Mouse (Mus musculus) lung, embryonic 15.5 days (tissue): ENCODE data around the gene Acp5. TPM values are rescaled to one million over a fixed set of nuclear protein-coding genes. Genes with fewer than 3 reads are reported as not detected.
"Not testable (repeated sequence)": the region's sequence is repeated elsewhere in the genome, so short reads cannot be mapped to it uniquely, and the experiment has no call there.

Source experiments
- ATAC-seq: fragments of 200-750 bp; cut with Nextera tagmentation; 2 replicates; pipeline ENCODE4 v1.8.0; 2017; ENCODE audit warnings: moderate number of reproducible peaks, borderline replicate concordance; ENCODE audit not compliant: low FRiP score, low TSS enrichment; ENCODE audit errors: extremely low read depth
- H3K27ac ChIP-seq: fragments of 300-500 bp; sonication (generic); 2 replicates; pipeline ENCODE4 v1.5.1; 2015; ENCODE audit warnings: moderate library complexity, mild to moderate bottlenecking, inconsistent platforms
- H3K27me3 ChIP-seq: fragments of 300-500 bp; sonication (generic); 2 replicates; pipeline ENCODE4 v1.6.1; 2015; ENCODE audit warnings: inconsistent platforms
- H3K36me3 ChIP-seq: fragments of 300-500 bp; sonication (generic); 2 replicates; pipeline ENCODE4 v1.6.1; 2015; ENCODE audit warnings: inconsistent platforms
- H3K4me1 ChIP-seq: fragments of 300-500 bp; sonication (generic); 2 replicates; pipeline ENCODE4 v1.6.1; 2015; ENCODE audit warnings: inconsistent platforms
- H3K4me2 ChIP-seq: fragments of 300-500 bp; sonication (generic); 2 replicates; pipeline ENCODE4 v1.6.1; 2015; ENCODE audit warnings: inconsistent platforms, mild to moderate bottlenecking, moderate library complexity
- H3K4me3 ChIP-seq: fragments of 300-500 bp; sonication (generic); 2 replicates; pipeline ENCODE4 v1.5.1; 2015; ENCODE audit warnings: mild to moderate bottlenecking, inconsistent platforms
- H3K9ac ChIP-seq: fragments of 300-500 bp; sonication (generic); 2 replicates; pipeline ENCODE4 v1.6.1; 2015; ENCODE audit warnings: inconsistent platforms
- H3K9me3 ChIP-seq: fragments of 300-500 bp; sonication (generic); 2 replicates; pipeline ENCODE4 v1.6.1; 2016; ENCODE audit warnings: inconsistent platforms
- WGBS: fragments of 180-500 bp; shearing (Covaris S2); methylation state at CpG from one replicate; pipeline ENCODE4 v1.1.7; 2015; 5-methylcytosine and 5-hydroxymethylcytosine counted together
- polyA plus RNA-seq: library from polyadenylated mRNA; unstranded; fragments of >200 nt; fragmentation: Nextera tagmentation; extraction: Ambion mirVana; gene quantifications from 2 replicates; pipeline ENCODE4 v1.2.1, GENCODE M21; 2015

Acp5 gene
- polyA plus RNA-seq, 1 experiment from 2014 or later = 6.4 TPM

DNA sequence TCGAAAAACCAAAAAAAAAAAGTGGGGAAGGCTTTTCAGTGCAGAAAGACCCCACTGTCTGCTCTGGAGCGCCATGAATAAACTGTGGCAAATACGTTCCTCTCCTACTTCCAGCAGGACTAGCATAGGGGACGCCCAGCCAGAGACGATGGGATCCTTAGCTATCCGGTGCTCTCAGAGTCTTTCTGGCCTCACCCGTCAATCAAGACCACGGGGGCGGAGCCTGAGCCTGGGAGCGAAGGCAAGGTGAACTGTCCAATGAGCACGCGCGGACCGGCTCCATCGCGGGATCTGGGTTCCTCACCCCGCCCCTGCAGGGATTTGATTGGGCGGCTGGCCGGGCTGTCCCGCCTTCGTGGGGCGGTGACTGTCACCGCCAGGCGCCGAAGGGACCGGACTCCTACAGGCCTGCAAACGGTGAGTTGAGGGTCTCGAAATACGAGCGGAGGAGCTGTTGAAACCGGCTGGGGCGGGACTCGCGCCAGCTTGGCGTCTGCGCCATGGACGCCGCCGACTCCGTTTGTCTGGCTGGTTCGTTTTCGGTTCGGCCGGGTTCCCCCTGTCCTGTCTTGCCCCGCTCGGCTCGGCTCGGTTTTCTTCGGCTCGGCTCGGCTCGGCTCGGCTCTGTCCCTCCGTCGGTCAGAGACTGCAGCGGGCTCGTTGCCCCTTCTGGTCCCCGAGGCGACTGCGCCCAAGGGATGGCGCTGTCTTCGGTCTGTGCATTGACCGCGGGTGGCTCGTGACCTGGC, 21.2 kb upstream of the Acp5 start, which contains the start of gene Pigyl:
Pigyl (plus strand) TSS at position 350 of the 749 bp plus-strand sequence.
- peaks cover 18% of the 10 kb centered on the region for H3K4me1 ChIP-seq

DNA sequence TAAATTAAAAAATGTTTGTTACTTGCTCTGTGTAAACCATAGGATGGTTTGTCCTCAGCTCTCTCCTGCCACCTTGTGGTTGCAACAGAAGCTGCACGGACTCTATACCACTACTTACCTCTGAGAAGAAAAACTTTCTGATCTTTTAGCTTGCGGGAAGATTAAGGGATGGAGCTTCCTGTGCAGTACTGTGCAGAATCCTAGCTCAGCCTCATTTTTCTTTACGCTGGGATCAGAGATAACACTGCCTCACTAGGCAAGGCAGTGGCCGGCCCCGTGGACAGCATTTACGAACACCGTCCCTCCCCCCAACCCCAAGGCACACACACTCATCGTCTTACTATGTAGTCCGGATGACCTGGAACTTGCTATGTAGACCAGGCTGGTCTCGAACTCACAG, 20.1 kb upstream of the Acp5 start:
- peak; percentile 16; the same call in 1 of the 2 replicates for ATAC-seq
- Histone ChIP-seq H3K4me3 (peak overlapping the region; percentile 19), H3K9ac (0 out of 2 replicates have a peak overlapping the region, but pooled peaks have one; percentile 39), H3K4me2 (peak overlapping the region; percentile 72), H3K4me1 (peaks cover 18% of the 10 kb centered on the region), H3K27ac (no peak overlapping the region), H3K27me3 (no peaks in the 10 kb centered on the region), H3K36me3 (peaks cover 9% of the 10 kb centered on the region; the same call in 1 of the 2 replicates), H3K9me3 (no peaks in the 10 kb centered on the region)
- WGBS = 17% methylated on average over 10 of the region's 10 CpGs

More for the DNA sequence above, 21.2 kb upstream of the Acp5 start, which contains the start of gene Pigyl:
- WGBS = under 1% methylated on average over 65 of the region's 65 CpGs
- peak within 1 kb of the TSS; percentile 81 for H3K9ac ChIP-seq
- H3K27ac ChIP-seq = peak within 1 kb of the TSS; percentile 87
- peak within 1 kb of the TSS; percentile 68 for H3K4me3 ChIP-seq
- no peaks in the 10 kb centered on the region for H3K27me3 ChIP-seq
- peak; percentile 98 for ATAC-seq
- no peaks in the 10 kb centered on the region for H3K9me3 ChIP-seq
- peak within 1 kb of the TSS; percentile 72 for H3K4me2 ChIP-seq
- peaks cover 9% of the 10 kb centered on the region; the same call in 1 of the 2 replicates for H3K36me3 ChIP-seq

DNA sequence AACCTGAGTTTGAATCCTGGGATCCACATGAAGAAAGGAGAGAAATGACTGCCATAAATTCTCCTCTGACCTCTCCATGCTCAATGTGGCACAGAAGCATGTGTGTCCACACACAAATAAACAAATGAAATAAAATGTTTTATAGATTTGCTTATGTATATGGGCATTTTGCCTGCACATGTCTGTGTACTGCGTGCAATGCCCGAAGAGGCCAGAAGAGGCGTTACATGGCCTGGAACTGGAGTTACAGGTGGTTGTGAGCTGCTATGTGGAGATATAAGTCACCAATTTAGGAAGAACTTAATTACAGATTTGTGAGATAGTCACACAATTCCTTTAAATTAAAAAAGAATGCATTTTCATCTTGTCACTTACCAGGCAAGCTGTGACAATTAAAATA, 18.3 kb upstream of the Acp5 start:
- Histone ChIP-seq H3K4me2 (no peak overlapping the region), H3K36me3 (peaks cover 9% of the 10 kb centered on the region; the same call in 1 of the 2 replicates), H3K27ac (no peak overlapping the region), H3K4me1 (peaks cover 18% of the 10 kb centered on the region), H3K27me3 (no peaks in the 10 kb centered on the region), H3K4me3 (no peak overlapping the region), H3K9me3 (0 out of 2 replicates have a peak, but pooled peaks cover under 1% of the 10 kb centered on the region), H3K9ac (no peak overlapping the region)
- no peak for ATAC-seq
- 89% methylated on average over 3 of the region's 3 CpGs for WGBS

DNA sequence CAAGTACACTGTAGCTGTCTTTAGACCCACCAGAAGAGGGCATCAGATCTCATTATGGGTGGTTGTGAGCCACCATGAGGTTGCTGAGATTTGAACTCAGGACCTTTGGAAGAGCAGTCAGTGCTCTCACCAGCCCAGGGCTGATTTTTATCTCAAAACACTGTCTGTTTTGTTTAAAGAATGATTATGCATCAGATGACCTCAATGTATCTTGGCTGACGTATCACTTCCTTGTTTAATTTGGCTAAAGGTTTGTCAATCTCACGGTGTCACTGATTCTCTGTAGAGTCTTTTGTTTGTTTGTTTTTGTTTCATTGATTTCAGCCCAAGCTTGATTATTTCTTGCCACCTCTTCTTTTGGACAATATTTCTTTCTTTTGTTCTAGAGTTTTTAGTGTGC, 15.4 kb upstream of the Acp5 start:
- no peak for ATAC-seq

DNA sequence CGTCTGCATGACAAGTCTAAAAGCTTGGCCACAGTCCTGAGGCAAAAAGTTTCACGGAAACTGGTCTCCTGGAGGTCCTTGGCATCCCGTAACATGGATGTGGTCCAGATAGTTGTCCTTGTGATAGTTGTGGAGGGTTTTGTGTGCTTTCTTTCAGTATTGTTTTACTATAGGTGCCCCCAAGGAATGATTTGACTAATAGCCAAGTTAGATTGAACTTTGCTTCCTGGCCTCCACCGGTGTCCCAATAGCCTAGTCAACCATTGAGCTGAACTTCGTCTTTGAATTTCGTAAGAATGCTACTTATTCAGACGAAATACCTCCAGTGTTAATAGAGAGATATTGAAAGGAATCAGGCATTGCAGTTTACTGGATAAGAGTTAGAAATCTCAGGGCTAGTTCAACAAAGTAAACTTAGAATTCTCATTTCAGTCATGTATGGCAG, 14.8 kb upstream of the Acp5 start:
- not testable (repeated sequence) for H3K27me3 ChIP-seq, H3K27ac ChIP-seq, H3K9me3 ChIP-seq, H3K9ac ChIP-seq, H3K36me3 ChIP-seq, H3K4me2 ChIP-seq, H3K4me3 ChIP-seq, ATAC-seq, H3K4me1 ChIP-seq
- WGBS = 76% methylated on average over 7 of the region's 7 CpGs

More for the DNA sequence above, 15.4 kb upstream of the Acp5 start:
- WGBS = 53% methylated on average over 2 of the region's 2 CpGs
- H3K9me3 ChIP-seq = 0 out of 2 replicates have a peak, but pooled peaks cover 3% of the 10 kb centered on the region
- no peaks in the 10 kb centered on the region for H3K27me3 ChIP-seq
- no peak overlapping the region for H3K4me2 ChIP-seq
- H3K27ac ChIP-seq = no peak overlapping the region
- no peak overlapping the region for H3K9ac ChIP-seq
- H3K4me1 ChIP-seq = peaks cover 4% of the 10 kb centered on the region
- no peak overlapping the region for H3K4me3 ChIP-seq
- no peaks in the 10 kb centered on the region for H3K36me3 ChIP-seq

DNA sequence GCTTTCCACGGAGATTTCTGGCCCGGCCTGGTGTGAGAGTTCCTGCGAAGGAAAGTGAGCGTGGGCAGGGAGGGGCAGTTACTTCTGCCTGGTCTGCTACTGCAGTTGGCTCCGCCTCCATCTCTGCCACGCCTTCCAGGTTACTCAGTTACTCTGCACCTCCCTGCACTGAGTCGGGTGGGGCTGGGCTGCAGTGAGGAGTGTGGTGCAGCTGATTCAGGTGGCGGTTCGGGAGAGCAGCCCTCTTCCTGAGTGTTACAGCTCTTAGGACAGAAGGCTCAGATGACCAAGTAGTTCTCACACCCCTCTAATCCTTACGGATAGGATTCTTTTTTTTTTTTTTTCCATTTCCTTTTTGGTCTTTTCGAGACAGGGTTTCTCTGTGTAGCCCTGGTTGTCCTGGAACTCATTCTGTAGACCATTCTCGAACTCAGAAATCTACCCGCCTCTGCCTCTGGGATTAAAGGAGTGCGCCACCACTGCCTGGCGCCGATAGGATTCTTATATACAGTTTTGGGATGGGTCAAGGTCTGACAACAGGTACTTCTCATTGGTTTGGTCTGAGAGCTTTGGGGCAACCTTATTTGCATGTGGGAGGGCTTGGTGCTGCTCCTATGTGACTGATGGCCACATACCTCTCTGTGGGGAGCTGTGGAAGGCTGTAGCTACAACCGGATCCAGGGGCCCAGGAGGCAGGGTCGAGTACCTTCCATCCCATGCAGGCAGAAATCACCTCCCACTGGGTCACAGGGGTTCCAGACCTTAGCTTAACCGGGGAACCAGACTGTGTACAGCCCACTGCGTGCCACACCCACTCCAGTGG, 14.1 kb upstream of the Acp5 start:
- no peaks in the 10 kb centered on the region for H3K4me1 ChIP-seq
- H3K27me3 ChIP-seq = no peaks in the 10 kb centered on the region
- H3K4me2 ChIP-seq = no peak overlapping the region
- H3K36me3 ChIP-seq = no peaks in the 10 kb centered on the region
- H3K27ac ChIP-seq = no peak overlapping the region
- 68% methylated on average over 20 of the region's 20 CpGs for WGBS
- H3K9ac ChIP-seq = no peak overlapping the region
- no peak for ATAC-seq
- no peak overlapping the region for H3K4me3 ChIP-seq
- 0 out of 2 replicates have a peak, but pooled peaks cover 3% of the 10 kb centered on the region for H3K9me3 ChIP-seq

DNA sequence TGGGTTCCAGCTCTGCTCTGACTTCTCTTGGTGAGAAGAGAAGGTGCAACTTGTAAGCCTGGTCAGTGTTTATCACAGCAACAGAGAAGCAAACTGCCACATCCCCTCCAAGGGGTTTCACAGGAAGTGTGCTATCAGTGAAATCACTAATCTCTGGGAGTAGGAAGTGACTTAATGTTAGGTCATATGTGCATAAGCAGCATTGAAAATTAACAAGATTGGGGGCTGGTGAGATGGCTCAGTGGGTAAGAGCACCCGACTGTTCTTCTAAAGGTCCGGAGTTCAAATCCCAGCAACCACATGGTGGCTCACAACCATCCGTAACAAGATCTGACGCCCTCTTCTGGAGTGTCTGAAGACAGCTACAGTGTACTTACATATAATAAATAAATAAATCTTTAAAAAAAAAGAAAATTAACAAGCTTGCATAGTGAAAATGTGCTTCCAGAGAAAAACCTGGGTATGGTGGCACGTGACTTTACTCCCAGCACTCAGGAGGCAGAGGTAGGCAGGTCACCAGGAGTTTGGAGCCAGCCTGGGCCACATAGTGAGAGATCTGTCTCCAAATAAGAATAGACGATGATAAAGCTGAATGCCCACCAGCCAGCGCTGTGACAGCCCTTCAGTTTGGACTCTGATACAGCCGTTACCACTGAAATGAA, 8.9 kb upstream of the Acp5 start:
- no peak overlapping the region for H3K4me3 ChIP-seq
- H3K9ac ChIP-seq = no peak overlapping the region
- H3K4me1 ChIP-seq = no peaks in the 10 kb centered on the region
- H3K9me3 ChIP-seq = 0 out of 2 replicates have a peak, but pooled peaks cover 3% of the 10 kb centered on the region
- 78% methylated on average over 8 of the region's 8 CpGs for WGBS
- H3K36me3 ChIP-seq = no peaks in the 10 kb centered on the region
- no peaks in the 10 kb centered on the region for H3K27me3 ChIP-seq
- ATAC-seq = no peak
- H3K27ac ChIP-seq = no peak overlapping the region
- no peak overlapping the region for H3K4me2 ChIP-seq

DNA sequence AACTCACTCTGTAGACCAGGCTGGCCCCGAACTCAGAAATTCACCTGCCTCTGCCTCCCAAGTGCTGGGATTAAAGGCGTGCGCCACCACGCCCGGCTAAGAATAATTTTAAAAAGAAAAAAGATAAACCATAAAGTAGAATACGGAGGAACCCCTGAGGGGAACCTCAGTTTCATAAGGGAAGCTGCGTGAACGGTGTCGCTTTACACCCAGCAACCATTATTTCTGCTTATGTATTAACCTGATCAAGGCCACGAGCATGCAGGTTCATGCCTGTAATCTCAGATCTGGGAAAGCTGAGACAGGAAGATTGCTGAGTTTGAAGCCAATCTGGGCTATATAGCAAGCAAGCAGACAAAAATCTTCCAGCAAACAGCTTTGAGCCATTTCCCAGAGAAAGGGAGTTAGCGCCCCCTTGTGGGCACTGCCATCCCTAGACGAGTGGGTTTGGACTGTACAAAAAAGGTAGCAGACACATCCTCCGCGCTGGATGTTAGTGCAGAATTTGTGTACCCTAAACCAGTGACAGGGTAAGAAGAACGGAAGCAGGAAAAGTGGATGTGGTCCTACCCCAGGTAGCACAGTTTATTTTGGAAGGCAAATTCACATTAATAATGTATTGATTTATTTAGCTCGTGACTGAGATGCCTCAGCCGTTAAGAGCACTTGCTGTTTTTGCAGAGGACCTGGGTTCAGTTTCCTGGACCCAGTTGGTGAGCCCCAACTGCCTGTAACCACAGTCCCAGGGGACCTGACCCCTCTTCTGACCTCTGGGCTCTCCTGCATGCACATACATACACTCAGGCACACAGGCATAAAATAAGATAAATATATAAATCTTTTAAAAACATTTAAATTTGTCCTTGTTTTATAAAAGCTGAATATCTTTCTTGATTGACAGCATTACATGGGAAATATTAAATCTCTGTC, 7.9 kb upstream of the Acp5 start:
- Histone ChIP-seq H3K36me3 (no peaks in the 10 kb centered on the region), H3K4me2 (no peak overlapping the region), H3K27me3 (no peaks in the 10 kb centered on the region), H3K27ac (no peak overlapping the region), H3K4me3 (no peak overlapping the region), H3K9ac (no peak overlapping the region), H3K9me3 (no peaks in the 10 kb centered on the region), H3K4me1 (no peaks in the 10 kb centered on the region)
- WGBS = 51% methylated on average over 17 of the region's 17 CpGs
- ATAC-seq = peak; percentile 46; the same call in 1 of the 2 replicates

DNA sequence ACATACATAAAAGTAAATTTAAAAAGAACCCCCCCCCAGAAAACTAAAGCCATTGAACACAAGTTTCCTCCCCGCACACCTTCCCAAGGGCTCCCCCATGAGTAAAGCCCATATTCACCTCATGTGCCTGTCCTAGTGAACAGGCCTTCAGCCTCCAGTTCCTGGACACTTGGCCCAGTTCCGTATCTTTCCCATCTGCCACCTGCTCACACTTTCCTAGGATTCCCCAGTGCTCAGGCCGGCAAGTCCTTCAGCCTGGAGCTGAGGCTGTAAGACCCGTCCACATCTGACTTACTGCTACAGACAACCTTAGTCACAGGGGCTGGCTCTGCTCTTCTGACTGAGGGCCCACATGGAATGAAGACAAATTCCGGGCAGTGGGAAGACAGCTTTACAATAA, 4.2 kb upstream of the Acp5 start:
- no peaks in the 10 kb centered on the region for H3K4me1 ChIP-seq
- ATAC-seq = no peak
- H3K4me3 ChIP-seq = no peak overlapping the region
- H3K27ac ChIP-seq = no peak overlapping the region
- no peaks in the 10 kb centered on the region for H3K9me3 ChIP-seq
- no peaks in the 10 kb centered on the region for H3K36me3 ChIP-seq
- 84% methylated on average over 5 of the region's 5 CpGs for WGBS
- H3K9ac ChIP-seq = no peak overlapping the region
- no peak overlapping the region for H3K4me2 ChIP-seq
- no peaks in the 10 kb centered on the region for H3K27me3 ChIP-seq

DNA sequence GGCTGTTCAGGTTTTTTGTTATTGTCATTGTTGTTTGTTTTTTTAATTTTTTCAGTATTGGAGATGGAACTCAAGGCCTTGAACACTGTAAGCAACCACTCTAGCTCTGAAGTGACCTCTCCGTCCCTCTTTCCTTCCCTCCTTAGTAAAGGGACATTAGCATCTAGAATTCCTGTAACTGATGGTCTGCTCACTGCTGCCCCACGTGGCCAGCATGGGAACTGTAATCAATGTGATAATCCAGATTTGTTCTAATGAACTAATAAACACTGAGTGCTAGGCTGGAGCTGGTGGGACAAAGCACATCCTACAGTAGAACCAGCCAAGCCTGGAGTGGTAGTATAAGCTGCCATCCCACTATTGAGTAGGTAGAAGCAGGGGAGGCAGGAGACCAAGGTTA, 3.0 kb upstream of the Acp5 start:
- Histone ChIP-seq H3K9me3 (no peaks in the 10 kb centered on the region), H3K9ac (no peak overlapping the region), H3K27me3 (no peaks in the 10 kb centered on the region), H3K4me2 (no peak overlapping the region), H3K27ac (no peak overlapping the region), H3K36me3 (no peaks in the 10 kb centered on the region), H3K4me1 (no peaks in the 10 kb centered on the region), H3K4me3 (no peak overlapping the region)
- 31% methylated on average over 2 of the region's 2 CpGs for WGBS
- no peak for ATAC-seq
